Mouse (Mus musculus) midbrain, postnatal 0 days (tissue): Measurements from ENCODE around the gene Zbtb6. TPM values are rescaled to one million over a fixed set of nuclear protein-coding genes. Genes with fewer than 3 reads are reported as not detected.

ENCODE experiments used
- ATAC-seq: fragments of 200-750 bp; cut with Nextera tagmentation; 2 replicates; pipeline ENCODE4 v1.8.0; 2017; ENCODE audit warnings: moderate number of reproducible peaks, mild to moderate bottlenecking, moderate TSS enrichment, moderate library complexity; ENCODE audit not compliant: low FRiP score
- DNase-seq: peaks from one replicate; pipeline ENCODE4 v3.0.0-alpha.2; 2015; ENCODE audit warnings: low spot score
- H3K27ac ChIP-seq: fragments of 300-500 bp; sonication (generic); 2 replicates; pipeline ENCODE4 v1.5.1; 2014; ENCODE audit warnings: low read depth, mild to moderate bottlenecking, low read length, mixed read lengths
- H3K27me3 ChIP-seq: fragments of 300-500 bp; sonication (generic); 2 replicates; pipeline ENCODE4 v1.6.1; 2014; ENCODE audit warnings: low read length, control low read depth, mixed read lengths; ENCODE audit not compliant: insufficient read depth
- H3K36me3 ChIP-seq: fragments of 300-500 bp; sonication (generic); 2 replicates; pipeline ENCODE4 v1.6.1; 2014; ENCODE audit warnings: low read length, control low read depth, mixed read lengths; ENCODE audit not compliant: insufficient read depth
- H3K4me1 ChIP-seq: fragments of 300-500 bp; sonication (generic); 2 replicates; pipeline ENCODE4 v1.6.1; 2014; ENCODE audit warnings: mild to moderate bottlenecking, control low read depth, antibody characterized with exemption, low read length, mixed read lengths; ENCODE audit not compliant: insufficient read depth
- H3K4me2 ChIP-seq: fragments of 300-500 bp; sonication (generic); 2 replicates; pipeline ENCODE4 v1.6.1; 2014; ENCODE audit warnings: low read depth, mild to moderate bottlenecking, low read length, mixed read lengths; ENCODE audit not compliant: poor library complexity, severe bottlenecking
- H3K4me3 ChIP-seq: fragments of 300-500 bp; sonication (generic); 2 replicates; pipeline ENCODE4 v1.5.1; 2014; ENCODE audit warnings: low read depth, mild to moderate bottlenecking, low read length, moderate library complexity
- H3K9ac ChIP-seq: fragments of 300-500 bp; sonication (generic); replicated peaks from 2 replicates; pipeline ENCODE4 v1.6.1; 2014; ENCODE audit warnings: mild to moderate bottlenecking, low read length, moderate library complexity, mixed read lengths; ENCODE audit not compliant: poor library complexity, severe bottlenecking
- H3K9me3 ChIP-seq: fragments of 300-500 bp; sonication (generic); 2 replicates; pipeline ENCODE4 v1.6.1; 2016; ENCODE audit warnings: low read length, control low read depth
- CTCF ChIP-seq: IDR thresholded peaks from 2 replicates; pipeline ENCODE4 v1.5.1; 2016; ENCODE audit warnings: antibody characterized with exemption, mild to moderate bottlenecking
- WGBS: fragments of 180-500 bp; shearing (Covaris S2); extraction: QIAGEN DNeasy Blood & Tissue Kit; methylation state at CpG from one replicate; pipeline ENCODE4 v1.1.7; 2014; 5-methylcytosine and 5-hydroxymethylcytosine counted together
- polyA plus RNA-seq: library from polyadenylated mRNA; unstranded; fragments of >200 nt; fragmentation: Nextera tagmentation; extraction: Ambion mirVana; gene quantifications from 2 replicates; pipeline ENCODE4 v1.2.1, GENCODE M21; 2015
- total RNA-seq: library from RNA; depleted of rRNA; stranded (reverse); fragments of >200 nt; gene quantifications from 2 replicates; pipeline ENCODE4 v1.2.3, GENCODE M21; 2014

The Zbtb6 gene
- total and polyA plus RNA-seq, 2 experiments from 2014 or later, result 9.5 to 30.6 TPM

DNA sequence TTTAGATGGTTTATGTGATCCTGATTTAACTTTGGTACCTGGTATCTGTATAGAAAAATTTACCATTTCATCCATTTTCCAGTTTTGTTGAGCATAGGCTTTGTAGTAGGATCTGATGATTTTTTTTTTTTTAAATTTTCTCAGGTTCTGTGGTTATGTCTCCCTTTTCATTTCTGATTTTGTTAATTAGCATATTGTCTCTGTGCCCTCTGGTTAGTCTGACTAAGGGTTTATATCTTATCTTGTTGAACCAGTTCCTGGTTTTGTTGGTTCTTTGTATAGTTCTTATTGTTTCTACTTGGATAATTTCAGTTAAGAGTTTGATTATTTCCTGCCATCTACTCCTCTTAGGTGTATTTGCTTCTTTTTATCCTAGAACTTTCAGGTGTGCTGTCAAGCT, 36.6 kb upstream of the Zbtb6 start:
- DNase-seq, result no peak
- H3K9me3 ChIP-seq, result no peaks in the 10 kb centered on the region
- no peaks in the 10 kb centered on the region for H3K4me1 ChIP-seq
- H3K27ac ChIP-seq, result no peak overlapping the region
- TF ChIP-seq CTCF, result no peak
- no peak overlapping the region for H3K4me2 ChIP-seq
- peaks cover 19% of the 10 kb centered on the region for H3K36me3 ChIP-seq
- H3K4me3 ChIP-seq, result no peak overlapping the region
- ATAC-seq, result no peak
- H3K27me3 ChIP-seq, result no peaks in the 10 kb centered on the region
- H3K9ac ChIP-seq, result no peak overlapping the region

- ATAC-seq, result no peak
- TF ChIP-seq CTCF, result no peak
- no peak overlapping the region for H3K27ac ChIP-seq
- no peak for DNase-seq
- H3K9ac ChIP-seq, result no peak overlapping the region
- no peak overlapping the region for H3K4me2 ChIP-seq
- H3K9me3 ChIP-seq, result no peaks in the 10 kb centered on the region
- no peaks in the 10 kb centered on the region for H3K27me3 ChIP-seq
- peaks cover 5% of the 10 kb centered on the region; the same call in 1 of the 2 replicates for H3K36me3 ChIP-seq
- H3K4me3 ChIP-seq, result no peak overlapping the region
- no peaks in the 10 kb centered on the region for H3K4me1 ChIP-seq
- 95% methylated on average over 4 of the region's 4 CpGs for WGBS
Observed at GRCm38 (mm10) chr2:37466266-37466665, 23.3 kb upstream of the Zbtb6 start.

- no peaks in the 10 kb centered on the region for H3K4me1 ChIP-seq
- no peak overlapping the region for H3K9ac ChIP-seq
- WGBS, result 96% methylated on average over 4 of the region's 4 CpGs
- ATAC-seq, result no peak
- no peak overlapping the region for H3K4me2 ChIP-seq
- H3K4me3 ChIP-seq, result no peak overlapping the region
- no peaks in the 10 kb centered on the region for H3K36me3 ChIP-seq
- TF ChIP-seq CTCF, result peak; percentile 32
- DNase-seq, result no peak
- no peak overlapping the region for H3K27ac ChIP-seq
- no peaks in the 10 kb centered on the region for H3K9me3 ChIP-seq
- no peaks in the 10 kb centered on the region for H3K27me3 ChIP-seq
Observed at GRCm38 (mm10) chr2:37460707-37461106, 17.7 kb upstream of the Zbtb6 start.

DNA sequence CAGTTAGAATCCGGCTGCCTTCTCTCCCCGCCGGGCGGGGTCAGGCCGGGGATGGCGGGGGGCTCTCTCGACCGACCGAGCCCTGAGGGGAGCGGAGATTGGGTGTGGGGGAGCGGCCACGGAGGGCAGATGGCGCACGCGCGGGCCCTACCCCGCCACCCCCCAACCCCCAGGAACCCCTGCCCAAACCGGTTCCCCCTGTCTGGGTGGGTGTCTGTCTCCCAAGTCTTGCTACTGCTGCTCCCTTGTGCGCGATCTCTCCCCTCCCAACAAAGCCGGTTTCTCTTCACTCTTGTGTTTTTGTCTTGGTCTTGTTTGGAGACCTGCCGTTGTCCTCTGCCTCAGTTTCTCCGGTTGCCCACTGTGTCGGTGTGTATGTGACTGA, 9.4 kb upstream of the Zbtb6 start:
- peak; percentile 88 for ATAC-seq
- H3K27ac ChIP-seq, result peak overlapping the region; percentile 93
- peak overlapping the region; percentile 94 for H3K9ac ChIP-seq
- no peak for DNase-seq
- H3K36me3 ChIP-seq, result no peaks in the 10 kb centered on the region
- under 1% methylated on average over 24 of the region's 24 CpGs for WGBS
- no peak for TF ChIP-seq CTCF
- H3K4me1 ChIP-seq, result no peaks in the 10 kb centered on the region
- peak overlapping the region; percentile 68 for H3K4me2 ChIP-seq
- no peaks in the 10 kb centered on the region for H3K27me3 ChIP-seq
- H3K4me3 ChIP-seq, result peak overlapping the region; percentile 90
- H3K9me3 ChIP-seq, result no peaks in the 10 kb centered on the region

DNA sequence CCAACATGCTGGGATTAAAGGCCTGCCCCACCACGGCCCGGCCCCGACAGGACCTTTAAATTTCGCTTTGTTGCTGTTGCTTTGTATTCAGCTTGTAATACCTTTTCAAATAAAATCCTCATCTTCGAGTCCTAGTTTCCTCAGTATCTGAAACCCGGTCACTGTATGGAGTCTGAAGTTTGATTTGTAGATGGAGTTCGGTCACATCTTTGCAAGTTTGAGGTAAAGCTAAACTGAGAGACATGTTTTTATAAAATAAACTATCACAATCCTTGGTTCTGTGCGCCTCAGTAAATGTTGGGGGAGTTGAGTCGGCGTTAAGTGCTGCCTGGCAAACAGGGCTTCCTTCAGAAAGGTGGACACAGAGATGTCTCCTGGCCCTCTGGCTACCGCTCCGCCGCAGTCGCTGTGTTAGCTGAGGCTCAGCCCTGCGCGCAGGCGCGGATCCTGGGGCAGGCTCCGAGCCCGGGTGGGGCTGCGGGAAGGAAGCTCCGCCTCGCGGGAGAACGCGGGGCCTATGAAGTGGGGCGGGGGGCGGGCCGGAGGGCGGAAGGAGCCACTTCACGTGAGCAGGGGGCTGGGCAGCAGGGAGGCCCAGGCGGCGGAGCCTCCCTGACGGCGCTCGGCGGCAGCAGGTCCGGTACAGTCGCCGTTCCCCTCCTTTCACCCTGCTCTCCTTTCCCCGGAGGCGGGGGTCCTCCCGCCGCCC, 8.8 kb upstream of the Zbtb6 start:
- no peaks in the 10 kb centered on the region for H3K36me3 ChIP-seq
- peak overlapping the region; percentile 90 for H3K4me3 ChIP-seq
- H3K9me3 ChIP-seq, result no peaks in the 10 kb centered on the region
- 7% methylated on average over 37 of the region's 44 CpGs for WGBS
- peak overlapping the region; percentile 68 for H3K4me2 ChIP-seq
- H3K27me3 ChIP-seq, result no peaks in the 10 kb centered on the region
- TF ChIP-seq CTCF, result peak; percentile 33
- H3K9ac ChIP-seq, result peak overlapping the region; percentile 94
- H3K27ac ChIP-seq, result peak overlapping the region; percentile 93
- peak; percentile 96 for DNase-seq
- ATAC-seq, result peak; percentile 98
- H3K4me1 ChIP-seq, result no peaks in the 10 kb centered on the region

DNA sequence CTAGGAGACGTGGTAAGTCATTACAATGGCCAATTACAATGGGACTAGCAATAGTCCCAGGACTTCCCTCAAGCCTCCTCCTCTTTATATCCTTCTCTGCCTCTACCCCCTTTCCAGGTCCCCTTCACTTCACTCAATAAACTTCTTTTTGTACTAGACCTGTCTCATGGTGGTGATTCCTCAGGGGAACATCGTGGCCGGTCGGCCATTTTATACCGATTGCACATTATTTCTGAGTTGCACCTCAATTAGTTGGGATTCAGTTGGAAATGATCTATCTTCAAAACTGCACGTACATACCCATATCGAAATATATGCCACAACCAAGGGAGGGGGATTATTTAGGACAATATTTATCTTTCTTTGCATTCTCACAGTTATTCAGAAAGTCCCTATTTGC, 11.4 kb downstream of the Zbtb6 start:
- ATAC-seq, result peak; percentile 24
- Histone ChIP-seq H3K27ac (peak overlapping the region; percentile 99), H3K36me3 (peaks cover 6% of the 10 kb centered on the region; the same call in 1 of the 2 replicates), H3K9me3 (no peaks in the 10 kb centered on the region), H3K9ac (peak overlapping the region; percentile 86), H3K27me3 (no peaks in the 10 kb centered on the region), H3K4me2 (peak overlapping the region; percentile 86), H3K4me3 (peak overlapping the region; percentile 69), H3K4me1 (0 out of 2 replicates have a peak, but pooled peaks cover 5% of the 10 kb centered on the region)
- no peak for TF ChIP-seq CTCF
- 19% methylated on average over 7 of the region's 7 CpGs for WGBS
- peak; percentile 45 for DNase-seq
